Mouse (Mus musculus): ENCODE results near the gene Fbxo3.

- TF ChIP-seq POLR2A (IDR thresholded peaks at IDR 0.05; ENCODE audit: insufficient read depth, low read depth, low read length): no peak
- TF ChIP-seq CTCF (IDR thresholded peaks at IDR 0.05): no peak
Measured at GRCm38 (mm10) chr2:104024656-104025055, 2.9 kb upstream of the Fbxo3 start.

Measured in heart, adult 2 months (tissue).